Mouse (Mus musculus) heart, adult 8-10 months (tissue): ENCODE data around the gene Kcnma1. TPM values are rescaled to one million over a fixed set of nuclear protein-coding genes. Genes with fewer than 3 reads are reported as not detected.

Experiments used
- DNase-seq: peaks from one replicate; pipeline ENCODE4 v3.0.0; 2022; ENCODE audit warnings: low spot score
- total RNA-seq, 4 experiments: library from RNA; stranded (reverse); gene quantifications; 2 replicates each; pipeline ENCODE4 v1.2.4; 2022

Gene Kcnma1
- total RNA-seq, 4 experiments from 2014 or later = 0.63 to 1.4 (median 0.88) TPM

DNA sequence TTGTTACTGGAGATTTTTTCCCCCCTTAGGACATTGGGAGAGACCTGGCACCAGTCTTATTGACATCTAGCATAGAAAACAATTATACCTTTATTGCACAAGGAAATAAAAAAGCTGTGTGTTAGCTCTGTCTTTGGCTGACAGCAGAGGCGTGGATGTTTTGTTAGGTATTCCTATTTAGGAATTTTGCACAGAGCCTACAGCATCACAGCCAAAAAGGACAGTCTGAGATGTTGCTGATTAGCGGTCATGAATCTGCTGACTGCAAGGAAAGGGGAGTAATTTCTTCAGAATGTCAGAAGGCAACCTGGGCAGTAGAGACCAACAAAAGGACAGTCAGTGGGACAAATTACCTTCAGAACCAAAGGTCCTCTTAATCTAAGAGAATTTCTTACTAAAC is 412.2 kb downstream of the Kcnma1 start:
- no peak for DNase-seq

- no peak for DNase-seq
Observed at GRCm38 (mm10) chr14:23594629-23595028, 419.7 kb downstream of the Kcnma1 start.

DNA sequence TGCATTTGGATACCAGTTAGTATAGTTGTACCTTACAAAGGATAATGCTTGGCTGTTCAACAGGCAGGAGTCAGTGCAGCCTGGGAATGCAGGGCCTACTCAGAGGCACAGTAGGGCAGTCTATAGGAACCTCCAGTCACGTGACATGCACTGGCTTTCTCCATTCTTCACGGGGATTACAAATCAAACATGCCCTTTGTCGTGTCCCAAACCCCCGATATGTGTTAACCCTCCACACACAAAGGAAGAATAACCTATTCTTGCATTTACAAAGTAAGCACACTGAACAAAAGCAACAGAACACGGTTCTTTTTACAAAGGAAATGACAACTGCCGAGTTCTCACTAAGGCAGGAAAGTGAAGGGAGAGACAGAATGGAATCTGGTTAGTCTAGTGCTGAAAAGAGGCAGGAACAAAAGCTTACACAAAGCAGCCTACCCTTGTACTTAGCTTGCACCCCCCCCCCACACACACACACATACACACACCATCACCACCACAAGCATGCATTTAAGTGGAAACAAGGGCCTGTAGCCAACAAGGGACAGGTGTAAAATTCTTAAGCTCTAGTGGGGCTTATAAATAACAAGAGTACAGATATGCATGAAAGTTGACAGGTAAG is 421.4 kb downstream of the Kcnma1 start:
- no peak for DNase-seq

GRCm38 (mm10) chr14:23589744-23590481 is 424.4 kb downstream of the Kcnma1 start:
- DNase-seq = peak; percentile 6

GRCm38 (mm10) chr14:23587451-23587850 is 426.8 kb downstream of the Kcnma1 start:
- DNase-seq = no peak

DNA sequence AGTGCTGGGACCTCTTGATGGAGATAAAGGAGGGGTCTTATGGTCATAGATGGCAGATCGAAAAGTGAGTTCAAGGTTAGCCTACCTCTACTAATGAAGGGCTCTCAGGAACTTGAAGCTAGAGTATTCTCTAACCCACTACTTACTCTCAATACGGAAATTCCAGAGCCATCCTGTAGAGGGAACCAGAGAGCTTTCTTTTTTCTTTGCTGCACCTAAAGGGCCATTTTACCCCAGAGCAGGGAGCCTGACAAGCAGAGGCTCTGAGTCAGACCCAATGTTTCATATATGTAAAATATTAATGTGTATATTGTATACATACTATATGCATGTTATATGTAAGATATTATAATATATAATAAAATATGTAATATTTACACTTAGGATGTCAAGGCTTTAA is 431.1 kb downstream of the Kcnma1 start:
- DNase-seq = peak; percentile 52

DNA sequence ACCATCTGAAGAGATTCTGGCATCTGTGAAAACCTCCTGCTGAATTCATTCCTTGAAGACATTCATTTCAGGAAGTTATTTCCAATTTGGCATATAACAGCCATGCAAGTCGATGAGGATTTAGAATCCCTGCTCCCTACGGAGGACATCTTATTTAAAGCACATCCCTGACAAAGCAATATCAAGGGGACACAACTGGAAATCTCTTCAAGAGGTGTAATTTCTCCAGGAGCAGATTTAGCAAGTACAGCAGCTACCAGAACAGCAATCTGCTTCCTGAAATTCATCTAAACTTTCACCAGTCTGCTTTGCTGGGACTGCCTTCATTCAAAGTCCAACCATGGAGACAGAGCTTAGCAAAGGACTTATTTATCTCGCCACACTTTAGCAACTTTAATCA is 433.0 kb downstream of the Kcnma1 start:
- no peak for DNase-seq

DNA sequence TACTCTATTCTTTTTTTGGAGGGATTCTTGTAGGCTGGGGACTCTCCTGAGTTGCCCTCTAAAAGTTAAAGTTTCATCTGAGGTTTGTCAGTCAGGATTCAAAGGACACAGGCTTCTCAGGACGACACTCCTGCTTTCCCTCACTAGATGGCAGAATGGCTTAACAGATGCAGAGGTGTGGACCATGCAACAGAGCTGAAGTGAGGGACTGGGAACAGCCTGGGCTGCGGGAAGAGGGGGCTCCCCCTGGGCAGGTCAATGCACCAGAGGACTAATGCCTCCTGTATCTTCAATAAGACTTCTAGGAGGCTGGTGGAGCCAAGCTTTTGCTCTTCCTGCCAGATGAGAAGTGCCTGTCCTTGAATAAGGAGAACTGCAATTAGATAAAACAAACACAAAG is 438.3 kb downstream of the Kcnma1 start:
- DNase-seq = no peak

DNA sequence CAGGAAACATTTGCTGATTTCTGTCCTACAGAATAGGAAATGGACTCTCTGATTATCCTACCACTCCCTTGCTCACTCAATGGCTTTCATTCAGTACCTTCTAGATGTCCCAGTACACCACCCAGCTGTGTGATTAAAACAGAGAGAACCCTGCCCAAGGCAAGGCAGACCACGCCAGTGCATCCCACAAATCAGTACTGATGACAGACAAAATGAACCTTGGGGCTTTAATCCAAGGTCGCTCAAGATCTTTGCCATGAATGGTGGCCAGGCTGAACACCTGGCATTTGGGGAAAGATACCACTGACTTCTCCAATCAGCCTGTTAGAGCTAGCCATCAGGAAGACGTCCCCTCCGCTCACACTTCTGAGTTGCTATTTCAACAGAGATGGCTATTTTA is 440.2 kb downstream of the Kcnma1 start:
- no peak for DNase-seq

DNA sequence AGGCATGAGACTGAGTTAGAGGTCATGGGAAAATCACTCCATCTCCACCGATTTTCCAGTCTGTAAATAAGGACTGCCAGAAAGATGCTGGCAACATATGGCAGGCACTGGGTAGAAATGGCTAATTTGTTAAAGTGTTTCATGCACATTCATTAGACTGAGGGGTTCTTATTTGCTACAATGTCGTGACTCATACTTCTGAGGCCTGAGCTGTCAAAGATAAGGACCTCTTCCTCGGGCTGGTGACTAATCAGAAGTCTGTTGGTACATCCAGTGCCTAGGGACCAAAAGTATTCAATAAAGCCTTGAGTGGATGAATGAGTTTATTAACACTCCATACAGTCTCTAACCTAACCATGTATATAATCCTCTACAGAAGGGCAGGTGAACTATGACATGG is 440.9 kb downstream of the Kcnma1 start:
- no peak for DNase-seq

DNA sequence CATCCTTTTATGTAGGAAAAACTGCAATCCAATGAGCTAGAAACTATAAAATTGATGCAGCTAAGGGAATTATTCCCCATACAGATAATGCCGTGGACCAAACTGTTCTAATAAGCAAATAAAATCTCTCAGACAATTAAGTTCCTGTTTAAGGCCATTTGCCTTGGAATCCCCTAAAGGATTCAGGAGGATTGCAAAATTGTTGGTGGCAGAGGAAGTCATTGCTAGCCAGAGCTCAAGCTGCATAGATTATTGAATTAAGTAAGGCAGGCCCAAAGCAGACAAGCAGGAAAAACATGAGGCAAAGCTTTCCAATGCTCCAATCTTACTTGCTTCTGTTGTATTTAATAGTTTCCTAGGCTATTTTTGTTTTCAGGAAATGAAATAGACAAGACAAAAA is 441.5 kb downstream of the Kcnma1 start:
- DNase-seq = peak; percentile 16

DNA sequence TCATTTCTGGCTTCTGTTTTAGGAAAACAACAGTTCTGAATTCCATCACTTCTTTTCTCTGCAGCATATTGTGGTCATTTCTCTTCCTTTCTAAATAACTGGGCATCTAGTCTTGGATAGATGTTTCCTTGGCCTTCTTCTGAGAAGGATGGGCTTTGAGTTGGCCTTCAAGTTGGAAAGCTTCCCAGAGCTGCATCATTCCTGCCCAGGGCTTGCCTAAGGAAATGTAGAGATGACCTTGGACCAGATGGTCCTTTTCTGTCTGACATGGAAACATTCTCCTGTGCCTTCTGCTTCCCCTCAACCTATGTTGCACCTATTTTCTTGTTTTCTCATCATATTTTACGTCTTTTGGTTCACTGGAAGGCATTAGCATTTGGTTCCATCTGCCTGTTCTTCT is 444.0 kb downstream of the Kcnma1 start:
- no peak for DNase-seq

DNA sequence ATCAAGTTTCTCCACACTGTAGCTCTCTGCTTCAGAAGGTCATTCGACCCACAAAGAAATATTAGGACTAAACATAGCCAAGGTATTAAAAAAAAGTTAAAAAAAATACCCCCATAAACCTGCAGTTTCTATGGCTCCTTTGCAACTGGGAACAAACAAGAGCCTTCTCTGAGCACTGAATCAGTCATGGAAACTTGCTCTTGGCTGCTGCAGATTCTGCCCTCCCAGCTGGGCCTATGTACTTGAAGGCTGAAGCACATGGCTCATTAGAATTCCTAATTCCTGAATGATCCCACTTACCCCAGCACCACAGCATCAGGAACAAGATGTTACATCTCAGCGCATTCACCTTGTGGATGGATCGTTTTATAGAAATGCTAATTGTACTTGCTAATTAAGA is 448.4 kb downstream of the Kcnma1 start:
- no peak for DNase-seq

GRCm38 (mm10) chr14:23564474-23564873 is 449.8 kb downstream of the Kcnma1 start:
- DNase-seq = no peak

DNA sequence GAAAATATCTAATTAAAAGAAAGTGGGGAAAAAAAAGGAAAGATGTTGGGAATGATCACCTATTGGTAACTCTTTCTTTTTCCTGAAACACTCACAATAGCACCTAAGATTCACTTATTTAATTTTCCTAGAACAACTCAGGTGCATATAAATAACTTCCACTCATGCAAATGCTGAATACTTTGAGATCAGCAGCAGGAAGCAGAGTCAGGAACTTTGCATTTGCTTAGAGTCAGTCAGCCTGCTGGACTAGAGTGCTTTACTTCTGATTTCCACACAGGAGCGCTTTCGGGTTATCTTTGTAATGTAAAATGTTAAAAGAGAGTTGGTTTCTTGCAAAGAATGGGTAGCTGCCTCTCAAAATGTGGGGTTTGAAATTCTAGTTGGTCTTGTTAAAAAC is 451.1 kb downstream of the Kcnma1 start:
- no peak for DNase-seq

- DNase-seq = no peak
Observed at GRCm38 (mm10) chr14:23555647-23556046, 458.6 kb downstream of the Kcnma1 start.

DNA sequence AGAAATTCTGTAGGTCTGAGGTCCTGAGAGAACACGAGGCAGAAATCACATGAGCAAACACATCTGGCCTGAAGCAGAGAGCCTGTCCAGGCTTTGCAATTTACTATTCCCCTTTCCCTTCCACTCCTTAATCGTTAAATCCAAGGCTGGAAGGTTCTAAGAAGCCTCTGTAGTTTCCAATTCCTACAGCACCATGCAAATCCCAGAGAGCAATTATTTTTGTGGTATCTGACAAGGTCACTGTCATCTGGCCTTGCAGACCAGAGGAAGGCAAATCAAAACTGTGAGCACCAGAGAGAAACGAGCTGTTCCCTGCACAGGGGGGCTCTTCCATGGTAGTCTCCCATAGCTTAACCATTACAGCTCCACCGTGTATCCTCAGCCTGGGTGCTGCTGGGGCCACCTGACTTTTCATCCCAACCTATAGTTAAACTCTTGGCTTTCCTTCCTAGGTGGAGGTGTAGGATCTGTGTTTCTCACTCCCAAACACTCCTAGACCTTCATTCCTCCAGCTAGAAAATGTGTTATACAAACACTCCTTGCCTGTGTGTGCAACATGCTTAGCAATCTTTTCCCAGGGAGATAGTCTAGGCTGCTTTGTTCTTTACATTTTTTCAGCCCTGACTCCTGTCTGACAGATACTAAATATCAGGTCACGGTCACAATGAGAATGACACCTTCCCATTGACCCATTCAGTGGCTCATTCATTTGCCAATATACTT is 461.9 kb downstream of the Kcnma1 start:
- no peak for DNase-seq

GRCm38 (mm10) chr14:23550467-23550866 is 463.8 kb downstream of the Kcnma1 start:
- DNase-seq = no peak

GRCm38 (mm10) chr14:23542131-23542530 is 472.2 kb downstream of the Kcnma1 start:
- no peak for DNase-seq

DNA sequence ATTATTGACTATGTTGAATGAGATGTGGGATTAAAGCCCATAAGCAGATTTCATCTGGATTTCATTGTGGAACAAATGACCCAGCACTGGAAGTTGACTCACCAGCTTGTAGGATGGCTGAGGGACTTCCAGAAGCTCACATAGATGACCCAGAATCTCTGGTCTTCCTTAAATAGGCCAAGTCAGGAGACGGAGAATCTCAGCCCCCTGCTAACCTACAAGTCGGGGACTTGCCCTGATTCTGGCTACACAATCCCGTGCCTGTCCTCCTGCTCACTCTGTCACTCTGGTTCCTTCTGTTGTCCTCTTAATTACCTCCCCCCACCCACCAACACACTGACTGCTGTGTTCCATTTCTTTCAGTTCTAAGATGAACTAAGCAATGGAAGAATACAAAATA is 474.7 kb downstream of the Kcnma1 start:
- DNase-seq = no peak

DNA sequence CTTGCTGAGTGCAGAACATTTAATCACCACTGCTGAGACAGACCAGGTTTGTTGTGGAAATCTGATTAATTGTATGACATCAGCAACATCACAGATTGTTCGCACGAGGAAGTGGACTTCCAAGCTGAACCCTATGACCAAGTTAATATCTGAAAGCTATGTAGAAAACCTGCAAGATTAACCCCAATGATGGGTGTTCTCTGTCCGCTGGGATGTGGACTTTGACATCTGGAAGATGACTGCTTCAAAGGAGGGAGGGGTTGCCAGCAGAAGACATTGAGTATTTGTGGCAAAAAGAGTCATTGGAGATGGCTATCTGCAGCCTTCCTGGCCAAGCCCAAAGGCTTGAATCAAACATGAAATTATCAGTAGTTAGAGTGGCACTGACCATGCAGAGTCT is 480.9 kb downstream of the Kcnma1 start:
- no peak for DNase-seq

DNA sequence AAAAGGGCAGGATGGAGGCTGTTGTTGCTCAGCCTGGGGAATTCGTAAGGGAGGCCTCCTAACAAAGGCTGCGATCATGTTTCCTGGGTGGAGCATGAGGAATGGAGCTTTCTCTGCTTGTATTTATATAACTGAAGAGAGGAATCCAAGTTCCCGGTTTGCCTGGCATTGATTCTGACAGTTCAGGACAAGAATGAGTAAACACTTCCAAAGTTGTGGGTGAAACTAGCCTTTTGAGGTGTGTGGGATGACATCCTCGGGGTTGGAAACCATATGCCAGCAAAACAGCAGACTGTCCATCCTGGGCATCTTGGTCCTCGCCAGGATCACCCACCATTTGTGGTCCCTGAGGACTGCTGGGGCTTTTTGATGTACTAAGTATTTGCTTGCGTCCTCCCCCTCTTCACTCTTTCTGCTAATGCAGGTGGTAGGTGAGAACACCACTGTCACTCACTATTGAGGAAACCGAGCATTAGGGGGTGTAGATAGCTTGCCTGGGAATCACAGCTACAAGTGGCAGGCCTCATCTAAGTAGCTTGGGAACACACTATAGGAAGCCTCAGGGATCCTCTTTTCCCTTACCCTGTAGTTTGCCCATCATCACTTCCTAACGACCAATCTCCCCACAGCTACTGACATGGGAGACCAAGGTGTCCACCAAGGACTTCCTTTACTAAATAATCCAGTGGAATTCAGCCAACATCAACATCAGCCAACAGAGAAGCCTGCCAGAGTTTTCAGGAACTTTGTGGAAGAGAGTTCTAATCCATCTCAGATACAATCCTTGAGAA is 482.4 kb downstream of the Kcnma1 start:
- DNase-seq = no peak
